Mouse (Mus musculus) lung, postnatal 4 days (tissue): Measurements from ENCODE around the gene Stkld1.

Source experiments
- DNase-seq, 2 experiments: peaks; one replicate each; pipeline ENCODE4 v3.0.0; 2021

The Stkld1 gene

GRCm38 (mm10) chr2:26963923-26964723 lies 30.3 kb downstream of the Stkld1 start, which contains the start of gene Rexo4:
Gene Rexo4 (minus strand): TSS chr2:26964386.
- peak; percentile 94 to 96 for DNase-seq

GRCm38 (mm10) chr2:26964724-26965370 lies 31.0 kb downstream of the Stkld1 start:
- no peak for DNase-seq

GRCm38 (mm10) chr2:26967262-26967661 lies 33.4 kb downstream of the Stkld1 start:
- DNase-seq: no peak

GRCm38 (mm10) chr2:26973116-26973515 lies 39.3 kb downstream of the Stkld1 start, which contains the start of gene Adamts13:
Gene Adamts13 (plus strand): TSS chr2:26973416.
- DNase-seq: no peak

- no peak for DNase-seq
Measured at GRCm38 (mm10) chr2:26973960-26974359, 40.1 kb downstream of the Stkld1 start.

GRCm38 (mm10) chr2:26980361-26980760 lies 46.5 kb downstream of the Stkld1 start:
- no peak for DNase-seq

- no peak for DNase-seq
Measured at GRCm38 (mm10) chr2:26984179-26984578, 50.3 kb downstream of the Stkld1 start.

- DNase-seq: no peak
Measured at GRCm38 (mm10) chr2:26984640-26985039, 50.8 kb downstream of the Stkld1 start.

GRCm38 (mm10) chr2:26993936-26994335 lies 60.1 kb downstream of the Stkld1 start:
- DNase-seq: no peak

- DNase-seq: no peak
Measured at GRCm38 (mm10) chr2:26997498-26997897, 63.7 kb downstream of the Stkld1 start.

- no peak for DNase-seq
Measured at GRCm38 (mm10) chr2:26997993-26998392, 64.1 kb downstream of the Stkld1 start.
